Mouse (Mus musculus) lung, postnatal 0 days (tissue): ENCODE measurements around the gene Urah. TPM values are rescaled to one million over a fixed set of nuclear protein-coding genes. Genes with fewer than 3 reads are reported as not detected.

Experiments used
- ATAC-seq: fragments of 200-750 bp; cut with Nextera tagmentation; 2 replicates; pipeline ENCODE4 v1.8.0; 2017; ENCODE audit warnings: moderate library complexity
- DNase-seq: peaks from one replicate; pipeline ENCODE4 v3.0.0-alpha.2; 2016; ENCODE audit warnings: low spot score
- H3K27ac ChIP-seq: fragments of 300-500 bp; sonication (generic); 2 replicates; pipeline ENCODE4 v1.5.1; 2014; ENCODE audit warnings: antibody characterized with exemption, mild to moderate bottlenecking, low read length, mixed read lengths
- H3K27me3 ChIP-seq: fragments of 300-500 bp; sonication (generic); replicated peaks from 2 replicates; pipeline ENCODE4 v1.6.1; 2014; ENCODE audit warnings: low read length, mixed read lengths; ENCODE audit not compliant: insufficient read depth
- H3K36me3 ChIP-seq: fragments of 300-500 bp; sonication (generic); 2 replicates; pipeline ENCODE4 v1.6.1; 2014; ENCODE audit warnings: low read length, mixed read lengths; ENCODE audit not compliant: insufficient read depth
- H3K4me1 ChIP-seq: fragments of 300-500 bp; sonication (generic); 2 replicates; pipeline ENCODE4 v1.6.1; 2014; ENCODE audit warnings: antibody characterized with exemption, low read depth, low read length, mixed read lengths; ENCODE audit not compliant: insufficient read depth
- H3K4me2 ChIP-seq: fragments of 300-500 bp; sonication (generic); replicated peaks from 2 replicates; pipeline ENCODE4 v1.6.1; 2014; ENCODE audit warnings: low read depth, mild to moderate bottlenecking, low read length, moderate library complexity, mixed read lengths
- H3K4me3 ChIP-seq: fragments of 300-500 bp; sonication (generic); 2 replicates; pipeline ENCODE4 v1.5.1; 2014; ENCODE audit warnings: low read depth, low read length
- H3K9ac ChIP-seq: fragments of 300-500 bp; sonication (generic); replicated peaks from 2 replicates; pipeline ENCODE4 v1.6.1; 2014; ENCODE audit warnings: low read depth, mild to moderate bottlenecking
- H3K9me3 ChIP-seq: fragments of 300-500 bp; sonication (generic); 2 replicates; pipeline ENCODE4 v1.6.1; 2016; ENCODE audit warnings: low read length, mixed read lengths
- CTCF ChIP-seq: IDR thresholded peaks from 2 replicates; pipeline ENCODE4 v1.5.1; 2016; ENCODE audit warnings: antibody characterized with exemption, mild to moderate bottlenecking
- EP300 ChIP-seq: IDR thresholded peaks from 2 replicates; pipeline ENCODE4 v1.6.1; 2016; ENCODE audit warnings: antibody characterized with exemption, mild to moderate bottlenecking, control low read depth
- WGBS: fragments of 180-500 bp; shearing (Covaris S2); extraction: QIAGEN DNeasy Blood & Tissue Kit; methylation state at CpG from one replicate; pipeline ENCODE4 v1.1.7; 2014; 5-methylcytosine and 5-hydroxymethylcytosine counted together
- polyA plus RNA-seq: library from polyadenylated mRNA; unstranded; fragments of >200 nt; fragmentation: Nextera tagmentation; extraction: Ambion mirVana; gene quantifications from 2 replicates; pipeline ENCODE4 v1.2.1, GENCODE M21; 2015

Gene Urah
- 12.6 and 15.0 TPM in 2 replicates for polyA plus RNA-seq

- Histone ChIP-seq H3K27me3 (no peaks in the 10 kb centered on the region), H3K9ac (no peak within 1 kb of the TSS), H3K4me2 (peak within 1 kb of the TSS; percentile 32; the same call in 1 of the 2 replicates), H3K4me3 (no peak within 1 kb of the TSS), H3K36me3 (no peaks in the 10 kb centered on the region), H3K27ac (no peak within 1 kb of the TSS), H3K4me1 (no peaks in the 10 kb centered on the region), H3K9me3 (no peaks in the 10 kb centered on the region)
- DNase-seq (peak; percentile 64), ATAC-seq (peak; percentile 89)
- 36% methylated on average over 20 of the region's 20 CpGs for WGBS
- TF ChIP-seq CTCF: no peak
- TF ChIP-seq EP300: no peak
These were observed at the start of gene Urah for GRCm38 (mm10) chr7:140834968-140835757. Gene Urah (plus strand): TSS chr7:140835018.

GRCm38 (mm10) chr7:140787406-140788052 lies 47.3 kb upstream of the Urah start, which contains the start of gene Syce1:
Gene Syce1 (minus strand): TSS chr7:140787852.
- 76% methylated on average over 33 of the region's 33 CpGs for WGBS
- H3K4me3 ChIP-seq: no peak within 1 kb of the TSS
- no peak for TF ChIP-seq CTCF
- TF ChIP-seq EP300: no peak
- H3K4me2 ChIP-seq: no peak within 1 kb of the TSS
- H3K9me3 ChIP-seq: no peaks in the 10 kb centered on the region
- no peaks in the 10 kb centered on the region for H3K4me1 ChIP-seq
- no peak within 1 kb of the TSS for H3K27ac ChIP-seq
- H3K27me3 ChIP-seq: no peaks in the 10 kb centered on the region
- DNase-seq: no peak
- H3K9ac ChIP-seq: no peak within 1 kb of the TSS
- H3K36me3 ChIP-seq: no peaks in the 10 kb centered on the region
- ATAC-seq: no peak

- Histone ChIP-seq H3K36me3 (no peaks in the 10 kb centered on the region), H3K4me3 (no peak overlapping the region), H3K4me1 (no peaks in the 10 kb centered on the region), H3K27me3 (no peaks in the 10 kb centered on the region), H3K27ac (no peak overlapping the region), H3K9ac (no peak overlapping the region), H3K4me2 (no peak overlapping the region), H3K9me3 (no peaks in the 10 kb centered on the region)
- ATAC-seq: no peak
- WGBS: 82% methylated on average over 7 of the region's 7 CpGs
- no peak for DNase-seq
- TF ChIP-seq CTCF: no peak
- TF ChIP-seq EP300: no peak
These were observed 46.8 kb upstream of the Urah start for GRCm38 (mm10) chr7:140788053-140788435.

GRCm38 (mm10) chr7:140793541-140793940 lies 41.3 kb upstream of the Urah start:
- Histone ChIP-seq H3K4me1 (no peaks in the 10 kb centered on the region), H3K4me2 (no peak overlapping the region), H3K9ac (no peak overlapping the region), H3K4me3 (no peak overlapping the region), H3K27me3 (no peaks in the 10 kb centered on the region), H3K9me3 (no peaks in the 10 kb centered on the region), H3K36me3 (no peaks in the 10 kb centered on the region), H3K27ac (no peak overlapping the region)
- 37% methylated on average over 4 of the region's 4 CpGs for WGBS
- no peak for ATAC-seq
- DNase-seq: no peak
- TF ChIP-seq CTCF: no peak
- no peak for TF ChIP-seq EP300

- Histone ChIP-seq H3K4me3 (no peak overlapping the region), H3K36me3 (no peaks in the 10 kb centered on the region), H3K4me1 (no peaks in the 10 kb centered on the region), H3K9ac (no peak overlapping the region), H3K9me3 (no peaks in the 10 kb centered on the region), H3K4me2 (no peak overlapping the region), H3K27me3 (no peaks in the 10 kb centered on the region), H3K27ac (no peak overlapping the region)
- ATAC-seq: no peak
- 84% methylated on average over 3 of the region's 3 CpGs for WGBS
- DNase-seq: no peak
- TF ChIP-seq EP300: no peak
These were observed 37.2 kb upstream of the Urah start for GRCm38 (mm10) chr7:140797619-140798018.

- Histone ChIP-seq H3K36me3 (no peaks in the 10 kb centered on the region), H3K27me3 (no peaks in the 10 kb centered on the region), H3K9me3 (no peaks in the 10 kb centered on the region), H3K4me3 (no peak overlapping the region), H3K4me2 (no peak overlapping the region), H3K27ac (no peak overlapping the region), H3K9ac (no peak overlapping the region), H3K4me1 (no peaks in the 10 kb centered on the region)
- ATAC-seq (no peak), DNase-seq (no peak)
- no peak for TF ChIP-seq CTCF
- no peak for TF ChIP-seq EP300
- WGBS: 61% methylated on average over 2 of the region's 2 CpGs
These were observed 36.6 kb upstream of the Urah start for GRCm38 (mm10) chr7:140798212-140798611.
